Mouse (Mus musculus) left cerebral cortex, postnatal 36 days (tissue): ENCODE results near the gene Cacna1a. TPM values are rescaled to one million over a fixed set of nuclear protein-coding genes. Genes with fewer than 3 reads are reported as not detected.
"Not testable (repeated sequence)": the region's sequence is repeated elsewhere in the genome, so short reads cannot be mapped to it uniquely, and the experiment has no call there.

ENCODE experiments used
- DNase-seq, 2 experiments: peaks; one replicate each; pipeline ENCODE4 v3.0.0; 2021 to 2022; ENCODE audit warnings: low spot score in 2 of 2, mixed read lengths in 1 of 2
- intact Hi-C: fragments of 180-260 bp; cut with DNase I; formaldehyde crosslinking; loops from one replicate; pipeline ENCODE4 v1.15.1; 2025
- total RNA-seq, 2 experiments: library from RNA; stranded (reverse); gene quantifications; 2 replicates each; pipeline ENCODE4 v1.2.3; 2021

Gene Cacna1a
- total RNA-seq, 2 experiments from 2014 or later: 219 to 272 TPM

DNA sequence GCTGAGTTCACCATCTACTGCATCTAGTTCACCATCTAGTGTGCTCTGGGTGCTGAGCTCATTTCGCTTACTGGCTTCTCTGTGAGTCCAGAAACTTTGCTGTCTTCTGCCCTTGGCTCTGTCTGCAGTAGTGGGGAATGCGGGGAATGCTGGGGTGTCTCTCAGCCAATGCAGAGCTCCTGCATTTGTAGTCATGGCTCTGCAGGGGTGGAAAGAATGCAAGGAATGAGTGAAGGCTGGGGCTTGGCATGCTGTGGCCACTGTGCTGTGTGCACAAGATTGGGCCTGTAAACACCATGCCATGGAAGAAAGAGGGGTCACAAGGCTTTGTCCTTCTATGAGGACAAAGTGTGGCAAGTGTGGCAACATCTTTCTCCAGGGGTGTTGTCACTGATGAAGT is 72.5 kb downstream of the Cacna1a start:
- DNase-seq: no peak
- intact Hi-C loops: no loop called here

DNA sequence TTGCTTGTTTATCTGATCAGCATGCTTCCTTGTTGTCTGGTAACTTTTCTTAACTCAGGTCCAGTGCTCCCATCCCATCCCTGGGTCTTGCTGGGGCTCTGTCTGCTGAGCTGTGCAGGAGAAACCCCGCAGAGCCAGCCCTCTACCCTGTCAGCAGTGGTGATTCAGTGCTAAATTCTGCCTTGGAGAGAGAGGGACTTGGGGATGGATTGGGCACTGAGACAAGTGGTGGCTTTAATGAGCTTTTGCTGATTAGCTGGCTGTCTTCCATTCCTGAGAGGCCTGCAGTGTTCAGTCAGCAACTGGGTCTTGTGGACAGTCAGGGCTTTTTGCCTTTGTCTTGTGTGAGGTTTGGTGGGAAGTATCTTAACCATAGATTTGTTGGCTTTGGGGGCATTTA is 78.7 kb downstream of the Cacna1a start:
- intact Hi-C loops: no loop called here
- no peak for DNase-seq

DNA sequence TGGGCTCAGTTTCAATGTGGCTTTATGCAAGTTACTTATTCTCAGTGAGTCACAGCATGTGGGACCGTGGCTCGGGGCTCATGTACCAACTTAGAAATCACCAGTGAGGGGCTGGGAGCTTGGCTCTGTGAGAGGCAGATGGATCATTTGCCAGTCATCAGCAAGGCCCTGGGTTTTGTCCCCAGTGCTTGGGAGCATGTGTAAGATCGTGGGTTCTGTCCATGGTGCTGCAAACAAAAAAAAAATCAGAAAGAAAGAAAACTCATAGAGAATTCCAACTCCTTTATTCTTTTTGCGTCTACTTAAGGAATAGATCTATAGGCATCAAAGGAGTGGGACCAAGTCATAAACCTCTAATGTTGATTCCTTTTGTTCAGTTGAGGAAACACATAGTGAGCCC is 80.8 kb downstream of the Cacna1a start:
- intact Hi-C loops: no loop called here
- no peak for DNase-seq

DNA sequence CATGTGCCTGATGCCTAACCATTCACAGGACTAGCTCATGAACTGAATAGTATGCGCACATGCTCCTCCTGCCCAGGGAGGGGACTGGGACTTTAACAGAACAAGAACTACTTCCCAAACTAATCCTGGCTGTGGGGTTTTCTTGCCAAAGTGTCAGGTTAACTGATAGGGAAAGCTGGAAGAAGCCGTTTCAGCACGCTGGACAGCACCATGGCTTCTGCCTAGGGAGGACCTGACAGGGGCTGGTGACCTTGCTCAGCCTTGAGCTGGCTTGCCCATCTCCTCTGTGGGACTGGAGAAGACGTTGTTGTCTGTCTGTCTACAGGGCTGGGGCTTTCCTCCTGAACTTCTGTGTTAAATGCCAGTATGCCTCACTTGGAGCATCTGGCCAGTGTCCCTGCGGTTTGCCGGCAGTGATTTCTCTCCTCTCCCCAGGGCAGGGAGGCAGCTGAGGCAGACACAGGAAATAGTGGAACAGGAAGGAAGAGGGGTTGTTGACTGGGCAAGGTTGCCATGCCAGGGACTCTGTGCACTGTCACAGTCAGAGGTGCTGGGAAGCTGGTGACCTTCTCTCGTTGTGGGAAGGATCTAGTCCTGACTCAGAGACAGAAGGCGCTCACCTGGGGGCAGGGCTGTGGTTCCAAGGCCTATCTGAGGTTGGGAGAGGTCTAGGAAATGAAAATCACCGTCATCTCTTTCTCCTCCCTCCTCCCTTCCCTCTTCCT is 83.2 kb downstream of the Cacna1a start:
- intact Hi-C loops: no loop called here
- no peak for DNase-seq

DNA sequence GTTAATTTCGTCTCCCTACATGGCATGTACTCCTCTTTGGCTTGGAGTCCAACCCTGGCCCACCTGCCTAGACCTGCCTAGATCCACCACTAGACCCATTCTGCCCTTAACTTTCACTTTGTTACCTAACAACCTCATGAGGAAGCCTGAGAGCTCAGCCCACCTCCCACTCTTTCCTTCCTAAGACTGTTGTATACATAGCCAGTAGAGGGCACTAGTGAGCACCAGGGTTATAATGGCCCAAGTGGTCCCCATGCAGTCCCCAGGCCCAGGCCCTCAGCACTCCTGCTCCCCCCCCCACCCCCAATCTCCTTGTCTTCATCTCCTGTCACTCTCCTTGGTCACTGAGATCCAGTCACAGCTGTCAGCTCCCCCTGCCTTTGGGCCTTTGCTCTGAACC is 86.2 kb downstream of the Cacna1a start:
- DNase-seq: no peak
- intact Hi-C loops: no loop called here

DNA sequence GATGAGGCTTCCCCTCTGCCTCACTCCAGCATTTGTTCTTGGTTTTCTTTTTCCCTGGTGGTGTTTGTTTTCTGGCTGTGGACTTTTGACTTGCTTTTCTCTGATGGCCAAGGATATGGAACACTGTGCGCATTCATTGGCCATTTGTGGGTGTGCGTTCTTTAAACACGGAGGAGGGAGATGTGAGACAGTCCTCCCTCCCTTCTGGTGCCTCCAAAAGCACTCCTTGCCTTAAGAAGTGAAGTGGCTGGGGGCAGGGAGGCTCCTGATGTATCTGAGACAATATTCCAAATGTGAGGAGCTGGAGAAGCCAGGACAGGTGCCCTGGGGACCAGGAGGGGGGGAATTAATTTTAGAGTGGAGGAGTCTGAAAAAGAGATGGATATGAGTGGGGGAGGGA is 89.1 kb downstream of the Cacna1a start:
- peak in 1 of 2 experiments; percentile 35 for DNase-seq
- intact Hi-C loops: no loop called here

DNA sequence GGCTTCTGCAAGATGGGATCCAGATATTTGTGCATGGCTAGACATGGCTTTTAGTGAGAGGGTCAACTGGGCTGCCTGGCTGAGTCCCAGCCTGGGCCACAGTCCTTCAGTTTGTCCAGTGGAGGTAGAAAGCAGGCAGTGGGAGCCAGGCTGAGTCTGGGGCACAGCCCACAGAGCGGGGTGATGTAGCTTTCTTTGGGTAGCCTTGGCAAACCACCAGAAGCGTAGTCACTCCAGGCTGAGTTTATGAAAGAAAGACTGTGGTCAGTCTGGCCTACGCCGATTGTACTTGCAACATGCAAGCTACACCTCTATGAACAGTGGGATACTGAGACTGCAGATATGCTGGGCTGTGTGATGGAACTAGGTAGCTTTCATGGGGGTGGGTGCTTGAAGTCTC is 94.8 kb downstream of the Cacna1a start:
- DNase-seq: no peak
- intact Hi-C loops: no loop called here

DNA sequence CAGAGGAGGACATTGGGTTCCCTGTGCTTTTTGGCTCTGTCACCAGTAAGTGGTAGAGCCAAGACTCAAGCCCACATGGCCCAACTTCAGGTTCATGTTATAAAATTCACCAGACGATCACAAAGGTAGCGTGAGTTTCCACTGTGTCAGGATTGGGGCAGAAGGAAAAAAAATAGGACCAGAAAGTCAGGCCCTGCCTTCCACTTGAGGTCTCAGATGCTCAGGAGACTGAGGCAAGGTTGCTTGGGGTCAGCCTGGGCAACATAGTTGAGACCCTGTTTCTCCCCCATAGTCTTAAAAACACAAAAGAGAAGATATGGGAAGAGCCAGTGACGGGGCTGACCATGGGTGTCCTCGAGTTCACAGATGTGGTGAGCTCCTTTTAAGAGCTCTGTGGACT is 97.1 kb downstream of the Cacna1a start:
- intact Hi-C loops: no loop called here
- no peak for DNase-seq

DNA sequence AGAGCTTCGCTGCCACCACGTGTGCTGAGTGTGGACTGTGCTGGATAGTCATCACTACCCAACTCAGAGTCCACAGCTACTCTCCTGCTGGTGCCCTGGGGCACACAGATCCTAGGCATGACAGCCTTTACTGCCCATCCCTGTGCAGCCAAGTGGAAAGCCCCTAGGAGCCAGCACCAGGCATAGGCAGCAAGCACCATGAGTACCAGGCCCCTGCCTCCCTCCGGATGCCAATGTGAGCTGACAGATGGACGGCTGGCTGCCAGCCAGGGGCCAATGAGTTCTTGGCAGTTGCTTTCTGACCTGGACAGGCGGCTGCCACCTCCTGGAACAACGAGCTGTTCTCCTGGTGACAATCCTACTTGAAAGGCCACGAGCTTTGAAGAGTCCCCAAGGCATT is 97.6 kb downstream of the Cacna1a start:
- intact Hi-C loops: no loop called here
- DNase-seq: no peak

DNA sequence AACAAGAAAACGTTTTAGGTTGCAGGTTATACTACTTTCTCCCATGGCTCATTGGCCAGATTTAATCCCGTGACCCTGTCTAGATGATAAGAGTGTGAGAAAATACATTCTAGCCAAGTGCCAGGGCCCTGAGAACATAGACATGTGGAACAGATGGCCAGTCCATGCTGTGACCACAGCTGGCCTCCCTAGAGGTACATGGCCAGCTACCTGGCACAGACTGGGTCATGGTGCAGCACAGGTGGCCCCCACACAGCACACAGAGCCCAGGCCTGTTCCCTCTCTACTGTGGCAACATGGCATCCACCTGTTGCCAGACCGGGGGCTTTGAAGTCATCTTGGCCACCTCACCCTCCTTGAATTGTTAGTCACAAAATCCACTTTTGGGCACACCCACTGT is 101.0 kb downstream of the Cacna1a start:
- intact Hi-C loops: no loop called here
- DNase-seq: no peak

DNA sequence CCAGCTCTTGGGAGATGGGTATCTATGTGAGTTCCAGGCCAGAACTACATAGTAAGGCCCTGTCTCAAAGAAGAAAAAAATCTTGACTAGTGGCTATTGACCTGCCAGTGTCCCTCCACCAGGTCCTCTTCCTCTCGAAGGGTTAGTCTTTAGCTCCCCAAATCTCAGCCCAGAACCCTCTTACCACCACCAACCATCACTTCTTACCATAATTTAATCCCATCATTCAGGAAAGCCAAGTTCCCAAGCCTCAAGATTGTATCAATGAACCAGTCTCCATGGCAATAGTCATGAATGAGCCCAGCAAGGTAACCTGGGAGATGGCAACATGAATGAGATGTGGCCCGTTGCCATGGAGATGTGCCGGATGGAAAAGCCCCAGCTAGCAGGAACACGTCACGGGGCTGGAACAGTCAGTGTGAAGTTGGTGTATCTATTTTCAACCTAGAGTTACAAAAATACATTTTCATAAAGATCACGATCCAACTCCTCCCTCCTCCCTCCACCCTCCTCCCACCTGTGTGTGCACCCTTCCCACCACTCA is 106.4 kb downstream of the Cacna1a start:
- DNase-seq: peak; percentile 90 to 92
- intact Hi-C loops: no loop called here

DNA sequence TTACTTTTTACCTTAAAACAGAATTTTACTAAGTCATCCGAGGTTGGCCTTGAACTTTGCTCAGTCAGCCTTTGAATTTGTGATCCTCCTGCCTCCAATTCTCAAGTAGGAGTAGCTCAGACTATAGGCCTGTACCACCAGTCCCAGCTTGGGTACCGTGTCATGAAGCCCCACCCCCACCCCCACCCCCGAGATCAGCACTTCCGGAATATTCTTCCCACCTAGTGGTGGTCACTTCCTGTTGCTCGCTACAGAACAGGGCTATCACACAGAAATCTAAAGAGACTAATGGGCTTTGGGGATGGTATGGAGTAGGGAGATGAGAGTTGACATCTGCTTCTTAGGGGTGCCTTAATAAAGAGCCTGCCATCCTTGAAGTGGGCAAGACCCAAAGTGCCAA is 112.9 kb downstream of the Cacna1a start:
- DNase-seq: no peak
- intact Hi-C loops: no loop called here

DNA sequence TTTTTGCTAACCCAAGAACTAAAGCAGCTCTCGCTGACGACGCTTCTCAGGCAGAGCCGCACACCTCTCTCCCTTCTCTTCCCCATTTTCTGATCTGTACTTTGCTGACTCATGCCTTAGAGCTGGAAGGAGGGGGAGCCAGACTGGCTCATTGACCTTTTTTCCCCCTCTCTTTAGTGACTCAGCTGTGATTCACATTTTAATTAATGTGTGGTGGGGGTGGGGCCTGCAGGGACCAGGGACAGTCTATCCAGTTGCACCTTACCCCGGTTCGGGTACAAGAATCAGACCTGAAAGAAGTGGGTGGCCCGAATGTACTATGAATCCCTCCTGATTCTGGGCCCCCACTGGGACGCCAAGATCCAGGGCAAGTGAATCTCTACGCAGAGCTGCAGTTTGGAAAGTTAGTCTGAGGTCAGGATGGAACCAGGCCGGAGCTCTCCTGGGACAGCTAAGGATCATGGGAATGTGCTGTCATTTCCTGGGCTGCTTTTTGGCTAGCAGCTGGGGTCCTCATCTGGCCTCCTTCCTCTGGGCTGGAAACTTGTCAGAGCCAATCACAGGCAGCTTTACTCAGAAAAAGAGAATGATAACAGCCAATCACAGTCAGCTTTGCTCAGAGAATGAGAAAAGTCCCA is 113.5 kb downstream of the Cacna1a start:
- DNase-seq: peak in 1 of 2 experiments; percentile 35
- intact Hi-C loops: no loop called here

DNA sequence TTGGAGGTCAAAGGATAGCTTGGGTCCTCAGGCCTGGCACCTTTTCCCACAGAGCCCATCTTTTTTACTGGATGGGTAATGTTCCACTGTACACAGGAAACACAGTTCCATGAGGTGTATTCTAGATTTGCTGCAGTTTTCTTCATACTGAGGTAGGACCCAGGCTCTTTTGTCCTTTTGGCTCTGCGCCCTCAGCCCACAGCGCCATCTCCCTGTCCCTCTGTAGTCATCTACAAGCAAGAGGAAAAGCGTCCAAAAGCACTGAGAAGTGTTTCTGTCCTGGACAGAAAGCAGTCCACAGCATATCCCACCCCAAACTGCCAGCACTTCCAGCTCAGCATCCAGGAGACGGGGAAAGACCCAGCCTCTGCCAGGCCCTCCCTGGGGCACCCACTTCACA is 114.4 kb downstream of the Cacna1a start:
- no peak for DNase-seq
- intact Hi-C loops: no loop called here

DNA sequence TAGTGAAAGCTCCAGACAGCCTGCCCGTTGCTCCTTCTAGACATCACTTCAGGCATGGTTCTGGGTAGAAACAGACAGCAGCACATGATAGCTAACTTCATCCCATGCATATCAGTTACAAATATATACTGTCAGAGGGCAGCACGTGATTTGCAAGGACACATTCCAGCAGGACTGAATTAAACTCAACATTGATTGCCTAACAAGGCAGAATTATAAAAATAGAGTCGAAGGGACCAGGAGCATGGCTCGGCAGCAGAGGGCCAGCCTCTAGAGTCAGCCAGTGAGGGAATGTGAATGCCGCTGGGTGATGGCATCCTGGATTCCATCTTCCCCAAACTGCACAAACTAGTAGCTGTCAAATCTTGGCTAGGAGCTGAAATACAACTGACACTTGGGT is 119.0 kb downstream of the Cacna1a start:
- no peak for DNase-seq
- intact Hi-C loops: no loop called here

DNA sequence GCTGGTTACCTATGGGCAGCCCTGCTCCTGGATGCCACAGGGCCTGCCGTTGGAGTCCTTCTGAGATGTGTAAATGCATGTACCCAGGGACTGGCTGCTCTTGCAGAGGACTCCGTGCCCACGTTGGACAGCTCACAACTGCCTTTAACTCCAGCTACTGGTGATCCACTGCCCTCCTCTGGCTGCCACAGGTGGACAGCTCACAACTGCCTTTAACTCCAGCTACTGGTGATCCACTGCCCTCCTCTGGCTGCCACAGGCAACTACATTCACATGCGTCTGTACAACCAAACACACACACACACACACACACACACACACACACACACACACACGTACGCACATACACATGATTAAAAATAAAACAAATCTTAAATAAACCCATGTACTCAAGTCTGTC is 121.5 kb downstream of the Cacna1a start:
- intact Hi-C loops: loop anchor here (5.0 kb wide), 1 partner anchor 147 kb away; no protein-coding TSS in a partner anchor

DNA sequence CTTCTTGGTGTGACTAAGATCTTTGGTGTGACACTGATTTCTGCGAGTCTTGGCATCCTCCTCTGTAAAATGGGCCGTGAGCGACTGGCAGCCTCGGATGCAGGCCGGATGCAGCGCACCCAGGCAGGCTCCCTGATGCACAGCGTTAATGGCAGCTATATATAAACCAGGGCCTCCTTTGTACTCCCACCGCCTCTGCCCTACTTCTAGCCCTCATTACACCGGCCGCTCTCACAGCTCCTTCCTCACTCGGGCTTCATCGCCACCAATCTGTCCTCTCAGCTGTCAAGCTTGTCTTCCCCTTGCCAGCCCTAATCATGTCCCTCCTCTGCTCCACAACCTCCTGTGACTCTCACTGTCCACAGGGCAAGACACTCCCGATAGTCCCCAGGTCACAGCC is 123.4 kb downstream of the Cacna1a start:
- no peak for DNase-seq
- intact Hi-C loops: loop anchor here (5.0 kb wide), 1 partner anchor 149 kb away; no protein-coding TSS in a partner anchor

More for the DNA sequence above, 121.5 kb downstream of the Cacna1a start:
- DNase-seq: not testable (repeated sequence)

DNA sequence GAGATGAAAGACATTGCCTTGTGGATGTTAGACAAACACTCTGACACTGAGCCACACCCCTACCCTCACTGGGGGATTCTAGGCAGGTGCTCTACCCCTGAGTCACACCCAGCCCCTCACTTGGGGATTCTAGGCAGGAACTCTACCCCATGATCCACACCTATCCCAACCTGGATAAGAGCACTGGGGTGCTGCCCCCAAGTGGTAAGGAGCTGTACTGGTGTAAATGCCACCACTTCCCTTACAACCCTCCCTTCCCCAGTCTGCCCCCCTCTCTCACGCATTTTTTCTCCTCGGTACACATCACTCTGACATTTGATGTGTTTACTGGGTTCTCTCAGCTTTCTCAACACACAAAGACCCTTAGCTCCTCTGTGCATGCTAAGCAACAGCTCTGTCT is 125.5 kb downstream of the Cacna1a start:
- DNase-seq: no peak
- intact Hi-C loops: loop anchor here (5.0 kb wide), 1 partner anchor 151 kb away; no protein-coding TSS in a partner anchor

DNA sequence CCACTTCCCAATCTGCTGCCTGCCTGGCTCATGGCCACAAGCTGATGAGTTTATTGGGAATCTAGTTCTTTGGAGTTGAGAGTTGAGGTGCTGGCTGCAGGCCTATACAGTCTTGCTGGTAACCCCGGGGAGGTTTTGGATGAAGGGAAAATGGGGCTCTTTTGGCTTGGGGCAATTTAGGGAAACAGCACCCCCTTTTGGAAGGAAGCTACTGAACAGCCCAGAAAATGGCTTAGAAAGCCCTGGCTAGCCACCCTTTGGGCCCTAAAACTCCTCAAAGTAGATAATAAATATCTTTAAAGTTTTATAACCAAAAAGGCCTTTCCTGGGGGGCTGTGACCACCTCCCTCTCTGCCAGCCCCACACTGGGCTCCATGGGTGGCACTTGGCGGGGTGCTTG is 129.9 kb downstream of the Cacna1a start:
- intact Hi-C loops: no loop called here

DNA sequence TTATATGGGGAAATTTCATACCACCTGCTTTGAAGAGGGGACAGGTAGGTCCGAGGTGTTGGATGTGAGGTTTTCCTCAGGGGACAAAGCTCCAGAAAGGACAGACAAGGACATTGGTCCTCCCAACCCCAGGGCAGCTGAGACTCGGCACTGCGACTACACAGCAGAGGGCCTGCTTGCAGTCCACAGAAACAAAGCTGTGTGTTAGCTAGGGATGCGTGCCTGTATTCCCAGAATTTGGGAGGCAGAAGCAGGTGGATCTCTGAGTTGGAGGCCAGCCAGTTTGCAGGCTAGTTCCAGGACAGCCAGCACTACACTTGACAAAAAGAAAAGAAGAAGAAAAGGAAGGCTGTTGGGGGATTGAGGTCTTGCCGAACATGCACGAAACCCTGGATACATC is 130.5 kb downstream of the Cacna1a start:
- intact Hi-C loops: no loop called here

More for the DNA sequence above, 129.9 kb downstream of the Cacna1a start:
- DNase-seq: no peak

More for the DNA sequence above, 130.5 kb downstream of the Cacna1a start:
- no peak for DNase-seq
